Mouse (Mus musculus): ENCODE measurements around the gene Jkamp. TPM values are rescaled to one million over a fixed set of nuclear protein-coding genes. Genes with fewer than 3 reads are reported as not detected.

Gene Jkamp
- polyA plus RNA-seq, 1 experiment from 2014 or later, result 53.2 TPM

DNA sequence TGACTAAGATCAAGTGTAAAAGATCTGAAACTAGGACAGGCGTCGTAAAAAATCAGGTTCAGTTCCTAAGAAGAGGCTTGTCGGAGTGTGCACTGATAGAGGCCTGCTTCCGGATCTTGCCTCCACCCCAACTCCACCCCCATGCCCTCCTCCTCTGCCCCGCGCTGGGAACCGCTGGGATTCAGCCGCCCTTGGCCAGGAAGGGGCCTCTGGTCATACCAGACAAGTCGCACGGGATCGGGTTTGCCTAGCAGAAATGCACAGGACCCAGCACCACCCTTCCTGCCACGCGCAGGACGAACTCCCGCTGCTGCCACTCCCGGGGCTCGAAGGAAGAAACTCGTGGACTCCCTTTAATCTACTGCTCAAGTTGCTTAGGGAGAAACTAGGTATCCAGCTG lies 3.0 kb upstream of the Jkamp start:
- peak overlapping the region; percentile 7; the same call in 1 of the 2 replicates for H3K4me3 ChIP-seq (ENCODE audit: low read depth, low read length)

DNA sequence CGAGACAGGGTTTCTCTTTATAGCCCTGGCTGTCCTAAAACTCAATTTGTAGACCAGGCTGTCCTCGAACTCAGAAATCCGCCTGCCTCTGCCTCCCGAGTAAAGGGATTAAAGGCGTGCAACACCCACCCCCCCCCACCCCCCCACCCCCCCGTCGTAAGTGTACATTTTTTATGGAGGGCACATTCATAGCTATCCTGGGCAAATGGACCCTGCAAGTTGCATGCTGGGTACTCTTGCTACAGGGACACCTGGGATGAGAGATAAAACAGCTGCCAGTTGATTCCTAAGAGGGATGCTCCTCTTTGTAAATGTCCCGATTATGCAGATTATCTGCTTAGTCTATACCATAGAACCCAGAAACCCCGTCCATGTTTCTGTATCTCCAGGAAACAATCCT lies 2.1 kb upstream of the Jkamp start:
- Histone ChIP-seq H3K9me3 (ENCODE audit: control insufficient read depth, low read length) (no peaks in the 10 kb centered on the region), H3K36me3 (ENCODE audit: control insufficient read depth, insufficient read depth, low read length) (no peaks in the 10 kb centered on the region), H3K4me2 (ENCODE audit: low read length) (no peak overlapping the region), H3K4me1 (replicated peaks; ENCODE audit: control insufficient read depth, insufficient read depth, low read length) (peaks cover 21% of the 10 kb centered on the region), H3K27me3 (replicated peaks; ENCODE audit: control insufficient read depth, insufficient read depth, low read length) (no peaks in the 10 kb centered on the region), H3K9ac (ENCODE audit: low read length) (no peak overlapping the region), H3K4me3 (ENCODE audit: low read depth, low read length) (no peak overlapping the region), H3K27ac (ENCODE audit: low read depth) (no peak overlapping the region)
- ATAC-seq (replicated peaks; ENCODE audit: low FRiP score, low TSS enrichment, low read depth) (no peak), DNase-seq (ENCODE audit: low spot score) (no peak)
- WGBS, result 86% methylated on average over 9 of the region's 9 CpGs

More for the DNA sequence above, 3.0 kb upstream of the Jkamp start:
- 27% methylated on average over 18 of the region's 18 CpGs for WGBS
- Histone ChIP-seq H3K4me1 (replicated peaks; ENCODE audit: control insufficient read depth, insufficient read depth, low read length) (peaks cover 17% of the 10 kb centered on the region), H3K9ac (ENCODE audit: low read length) (peak overlapping the region; percentile 13; the same call in 1 of the 2 replicates), H3K36me3 (ENCODE audit: control insufficient read depth, insufficient read depth, low read length) (no peaks in the 10 kb centered on the region), H3K27me3 (replicated peaks; ENCODE audit: control insufficient read depth, insufficient read depth, low read length) (no peaks in the 10 kb centered on the region), H3K9me3 (ENCODE audit: control insufficient read depth, low read length) (no peaks in the 10 kb centered on the region), H3K4me2 (ENCODE audit: low read length) (peak overlapping the region; percentile 43), H3K27ac (ENCODE audit: low read depth) (no peak overlapping the region)
- ATAC-seq (replicated peaks; ENCODE audit: low FRiP score, low TSS enrichment, low read depth), result no peak
- peak; percentile 60 for DNase-seq (ENCODE audit: low spot score)

DNA sequence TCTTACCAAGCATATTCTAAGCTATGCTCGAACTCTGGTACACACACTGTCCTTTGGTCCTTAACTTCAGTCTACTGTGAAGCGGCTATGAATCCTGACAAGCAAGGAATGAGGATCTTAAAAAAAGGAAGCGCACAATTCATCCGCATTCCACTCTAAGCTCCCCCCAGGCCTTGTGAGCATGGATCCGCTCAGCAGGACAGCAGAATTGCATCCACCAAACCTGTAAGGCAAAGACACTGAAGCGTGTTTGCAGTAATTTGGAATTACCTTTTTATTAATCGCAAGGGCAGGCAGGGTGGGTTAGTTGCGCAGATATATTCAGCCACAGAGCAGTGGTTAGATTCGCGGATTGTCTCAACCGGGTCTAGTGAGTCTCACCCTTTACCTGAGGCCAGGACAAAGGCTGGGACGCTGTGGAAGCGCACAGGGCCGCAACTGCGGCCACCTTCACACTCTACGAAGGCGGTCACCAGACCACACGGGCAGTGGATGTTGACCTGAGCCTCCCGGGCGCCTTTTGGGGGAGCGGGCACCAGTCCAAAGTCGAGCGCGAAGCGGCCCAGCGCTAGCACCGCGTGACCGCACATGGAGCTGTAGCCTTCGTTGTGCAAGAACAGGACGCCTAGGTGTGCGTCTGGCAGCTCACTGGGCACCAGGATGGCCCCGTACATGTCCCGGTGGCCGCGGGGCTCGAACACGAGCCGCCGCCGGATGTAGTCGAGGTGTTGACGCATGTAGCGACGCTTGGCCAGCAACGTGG lies 947 bp upstream of the Jkamp start:
- ATAC-seq (replicated peaks; ENCODE audit: low FRiP score, low TSS enrichment, low read depth), result peak; percentile 4

DNA sequence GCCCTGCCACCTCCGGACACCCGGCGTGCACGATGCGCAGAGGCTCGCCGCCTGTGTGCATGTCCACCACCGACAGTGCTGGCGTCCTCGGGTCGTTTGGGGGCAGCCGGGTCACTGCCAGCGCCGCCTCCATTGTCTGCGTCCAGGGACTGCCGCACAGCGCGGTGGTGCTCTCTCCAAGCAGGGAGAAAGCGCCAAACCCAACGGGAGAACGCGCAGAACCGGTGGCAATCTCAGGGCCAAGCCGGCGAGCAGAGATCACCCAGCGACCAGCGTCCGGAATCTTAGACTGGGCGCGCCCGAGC lies 413 bp upstream of the Jkamp start:
- ATAC-seq (replicated peaks; ENCODE audit: low FRiP score, low TSS enrichment, low read depth) (peak; percentile 33; the same call in 1 of the 2 replicates), DNase-seq (ENCODE audit: low spot score) (no peak)
- Histone ChIP-seq H3K27ac (ENCODE audit: low read depth) (peak overlapping the region; percentile 77), H3K4me3 (ENCODE audit: low read depth, low read length) (peak overlapping the region; percentile 73), H3K9me3 (ENCODE audit: control insufficient read depth, low read length) (no peaks in the 10 kb centered on the region), H3K9ac (ENCODE audit: low read length) (peak overlapping the region; percentile 83), H3K36me3 (ENCODE audit: control insufficient read depth, insufficient read depth, low read length) (peaks cover under 1% of the 10 kb centered on the region; the same call in 1 of the 2 replicates), H3K27me3 (replicated peaks; ENCODE audit: control insufficient read depth, insufficient read depth, low read length) (no peaks in the 10 kb centered on the region), H3K4me1 (replicated peaks; ENCODE audit: control insufficient read depth, insufficient read depth, low read length) (peaks cover 21% of the 10 kb centered on the region), H3K4me2 (ENCODE audit: low read length) (peak overlapping the region; percentile 91)
- under 1% methylated on average over 31 of the region's 31 CpGs for WGBS

More for the DNA sequence above, 947 bp upstream of the Jkamp start:
- peak overlapping the region; percentile 83 for H3K9ac ChIP-seq (ENCODE audit: low read length)
- H3K27ac ChIP-seq (ENCODE audit: low read depth), result peak overlapping the region; percentile 77
- no peaks in the 10 kb centered on the region for H3K27me3 ChIP-seq (replicated peaks; ENCODE audit: control insufficient read depth, insufficient read depth, low read length)
- 3% methylated on average over 46 of the region's 46 CpGs for WGBS
- no peaks in the 10 kb centered on the region for H3K36me3 ChIP-seq (ENCODE audit: control insufficient read depth, insufficient read depth, low read length)
- H3K4me3 ChIP-seq (ENCODE audit: low read depth, low read length), result peak overlapping the region; percentile 73
- no peaks in the 10 kb centered on the region for H3K9me3 ChIP-seq (ENCODE audit: control insufficient read depth, low read length)
- peak overlapping the region; percentile 91 for H3K4me2 ChIP-seq (ENCODE audit: low read length)
- peaks cover 21% of the 10 kb centered on the region for H3K4me1 ChIP-seq (replicated peaks; ENCODE audit: control insufficient read depth, insufficient read depth, low read length)
- peak; percentile 84 for DNase-seq (ENCODE audit: low spot score)

DNA sequence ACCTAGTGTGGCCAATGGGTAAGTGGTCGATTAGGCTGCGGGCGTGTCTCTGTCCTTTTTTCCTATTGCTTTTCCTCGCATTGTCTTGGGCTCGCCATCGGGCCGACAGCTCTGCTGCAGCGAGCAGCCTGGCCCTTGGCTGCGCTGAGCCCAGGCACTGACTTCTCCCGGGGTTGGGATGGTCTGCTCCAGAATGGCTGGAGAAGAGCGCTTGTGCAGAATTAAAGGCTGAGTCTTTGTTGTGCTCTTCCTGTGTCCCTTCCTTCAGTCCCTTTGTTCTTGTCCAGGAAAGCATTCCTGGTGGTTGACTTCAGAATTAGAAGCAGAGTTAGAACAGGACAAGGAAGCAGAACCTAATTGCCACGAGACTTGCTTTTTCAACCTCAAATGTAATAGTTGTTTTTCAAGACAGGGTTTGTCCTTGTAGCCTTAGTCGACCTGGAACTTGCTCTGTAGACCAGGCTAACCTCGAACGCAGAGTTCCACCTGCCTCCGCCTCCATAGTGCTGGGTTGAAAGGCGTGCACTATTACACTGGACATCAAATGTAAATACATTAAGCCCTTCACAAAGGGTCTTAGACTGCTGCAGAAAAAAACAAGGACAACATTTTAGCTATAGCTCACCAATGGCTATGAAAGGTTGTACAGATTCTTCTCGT lies 907 bp downstream of the Jkamp start:
- Histone ChIP-seq H3K27ac (ENCODE audit: low read depth) (peak overlapping the region; percentile 94), H3K9me3 (ENCODE audit: control insufficient read depth, low read length) (no peaks in the 10 kb centered on the region), H3K9ac (ENCODE audit: low read length) (peak overlapping the region; percentile 72), H3K27me3 (replicated peaks; ENCODE audit: control insufficient read depth, insufficient read depth, low read length) (no peaks in the 10 kb centered on the region), H3K4me2 (ENCODE audit: low read length) (peak overlapping the region; percentile 86), H3K4me1 (replicated peaks; ENCODE audit: control insufficient read depth, insufficient read depth, low read length) (peaks cover 21% of the 10 kb centered on the region), H3K36me3 (ENCODE audit: control insufficient read depth, insufficient read depth, low read length) (peaks cover 13% of the 10 kb centered on the region), H3K4me3 (ENCODE audit: low read depth, low read length) (peak overlapping the region; percentile 73)
- ATAC-seq (replicated peaks; ENCODE audit: low FRiP score, low TSS enrichment, low read depth) (no peak), DNase-seq (ENCODE audit: low spot score) (no peak)
- WGBS, result 3% methylated on average over 18 of the region's 18 CpGs

DNA sequence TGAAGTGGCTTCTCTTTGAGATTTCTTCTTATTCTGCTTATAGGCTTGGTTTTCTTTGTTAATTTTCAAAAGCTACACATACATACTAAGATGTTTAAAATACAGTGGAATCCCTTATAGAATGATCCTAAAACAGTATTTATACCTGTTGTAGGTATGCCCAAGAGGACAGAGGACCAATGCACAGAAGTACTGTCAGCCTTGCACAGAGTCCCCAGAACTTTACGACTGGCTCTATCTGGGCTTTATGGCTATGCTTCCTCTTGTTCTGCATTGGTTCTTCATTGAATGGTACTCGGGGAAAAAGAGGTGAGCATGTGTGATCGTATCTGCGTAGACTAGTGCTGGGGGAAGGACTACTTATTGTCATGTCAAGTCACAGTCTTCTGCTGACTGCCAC lies 4.4 kb downstream of the Jkamp start:
- Histone ChIP-seq H3K4me3 (ENCODE audit: low read depth, low read length) (no peak overlapping the region), H3K4me1 (replicated peaks; ENCODE audit: control insufficient read depth, insufficient read depth, low read length) (peaks cover 7% of the 10 kb centered on the region), H3K9me3 (ENCODE audit: control insufficient read depth, low read length) (no peaks in the 10 kb centered on the region), H3K9ac (ENCODE audit: low read length) (no peak overlapping the region), H3K36me3 (ENCODE audit: control insufficient read depth, insufficient read depth, low read length) (peaks cover 46% of the 10 kb centered on the region), H3K4me2 (ENCODE audit: low read length) (no peak overlapping the region), H3K27me3 (replicated peaks; ENCODE audit: control insufficient read depth, insufficient read depth, low read length) (no peaks in the 10 kb centered on the region), H3K27ac (ENCODE audit: low read depth) (no peak overlapping the region)
- WGBS, result 89% methylated on average over 4 of the region's 4 CpGs
- DNase-seq (ENCODE audit: low spot score), result no peak
- ATAC-seq (replicated peaks; ENCODE audit: low FRiP score, low TSS enrichment, low read depth), result no peak

DNA sequence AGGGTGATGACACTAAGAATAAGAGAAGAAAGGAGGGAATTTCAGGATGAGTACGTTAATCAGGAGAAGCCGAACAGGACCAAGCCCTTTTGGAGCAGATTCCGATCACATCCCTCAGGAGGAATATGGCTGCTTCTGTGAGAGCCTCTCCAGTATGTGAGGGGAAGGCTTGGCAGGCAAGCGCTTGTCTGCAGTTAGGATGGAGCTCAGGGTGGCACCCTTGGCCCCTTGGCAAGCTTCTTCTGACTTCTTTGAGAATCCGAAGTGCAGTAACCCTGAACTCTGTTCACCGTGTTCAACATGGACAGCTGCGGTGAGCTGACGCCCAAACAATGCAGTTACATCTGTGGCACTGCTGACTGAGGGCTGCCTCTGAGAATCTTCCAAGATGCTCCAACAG lies 11.6 kb downstream of the Jkamp start:
- WGBS, result 97% methylated on average over 8 of the region's 8 CpGs
- Histone ChIP-seq H3K4me3 (ENCODE audit: low read depth, low read length) (no peak overlapping the region), H3K9me3 (ENCODE audit: control insufficient read depth, low read length) (no peaks in the 10 kb centered on the region), H3K36me3 (ENCODE audit: control insufficient read depth, insufficient read depth, low read length) (peaks cover 85% of the 10 kb centered on the region), H3K27ac (ENCODE audit: low read depth) (no peak overlapping the region), H3K4me1 (replicated peaks; ENCODE audit: control insufficient read depth, insufficient read depth, low read length) (no peaks in the 10 kb centered on the region), H3K4me2 (ENCODE audit: low read length) (no peak overlapping the region), H3K27me3 (replicated peaks; ENCODE audit: control insufficient read depth, insufficient read depth, low read length) (no peaks in the 10 kb centered on the region), H3K9ac (ENCODE audit: low read length) (no peak overlapping the region)
- DNase-seq (ENCODE audit: low spot score) (no peak), ATAC-seq (replicated peaks; ENCODE audit: low FRiP score, low TSS enrichment, low read depth) (no peak)

DNA sequence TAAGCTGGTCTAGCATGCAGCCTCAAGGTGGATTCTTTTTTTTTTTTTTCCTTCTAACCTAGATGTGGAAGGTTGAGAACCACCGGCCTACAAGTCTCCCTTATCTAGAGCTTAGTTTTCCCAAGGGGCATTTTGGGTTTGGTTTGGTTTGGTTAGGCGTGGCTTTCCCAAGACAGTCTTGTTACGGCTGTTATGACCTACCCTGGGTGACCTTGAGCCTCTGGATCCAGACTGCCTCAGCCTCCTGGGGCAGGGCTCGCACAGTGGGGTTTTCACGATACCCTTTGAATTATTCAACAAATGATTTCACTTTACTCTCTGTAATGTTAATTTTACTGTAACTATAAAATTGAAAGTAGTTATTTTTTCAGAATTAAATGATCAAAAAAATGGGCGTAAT lies 17.4 kb downstream of the Jkamp start:
- no peaks in the 10 kb centered on the region for H3K9me3 ChIP-seq (ENCODE audit: control insufficient read depth, low read length)
- DNase-seq (ENCODE audit: low spot score) (no peak), ATAC-seq (replicated peaks; ENCODE audit: low FRiP score, low TSS enrichment, low read depth) (no peak)
- no peaks in the 10 kb centered on the region for H3K27me3 ChIP-seq (replicated peaks; ENCODE audit: control insufficient read depth, insufficient read depth, low read length)
- WGBS, result 86% methylated on average over 6 of the region's 6 CpGs
- peaks cover 31% of the 10 kb centered on the region for H3K36me3 ChIP-seq (ENCODE audit: control insufficient read depth, insufficient read depth, low read length)
- no peaks in the 10 kb centered on the region for H3K4me1 ChIP-seq (replicated peaks; ENCODE audit: control insufficient read depth, insufficient read depth, low read length)
- H3K4me2 ChIP-seq (ENCODE audit: low read length), result no peak overlapping the region
- no peak overlapping the region for H3K9ac ChIP-seq (ENCODE audit: low read length)
- H3K4me3 ChIP-seq (ENCODE audit: low read depth, low read length), result no peak overlapping the region
- no peak overlapping the region for H3K27ac ChIP-seq (ENCODE audit: low read depth)

Measured in intestine, embryonic 14.5 days (tissue).